Mouse (Mus musculus) stomach, postnatal 0 days (tissue): ENCODE data around the gene Slc6a6.

Source experiments
- CTCF ChIP-seq: IDR thresholded peaks from 2 replicates; pipeline ENCODE4 v1.5.1; 2016; ENCODE audit warnings: antibody characterized with exemption, low read depth, mild to moderate bottlenecking, moderate library complexity
- EP300 ChIP-seq: optimal IDR thresholded peaks from 2 replicates; pipeline ENCODE3; 2016; ENCODE audit warnings: antibody characterized with exemption

DNA sequence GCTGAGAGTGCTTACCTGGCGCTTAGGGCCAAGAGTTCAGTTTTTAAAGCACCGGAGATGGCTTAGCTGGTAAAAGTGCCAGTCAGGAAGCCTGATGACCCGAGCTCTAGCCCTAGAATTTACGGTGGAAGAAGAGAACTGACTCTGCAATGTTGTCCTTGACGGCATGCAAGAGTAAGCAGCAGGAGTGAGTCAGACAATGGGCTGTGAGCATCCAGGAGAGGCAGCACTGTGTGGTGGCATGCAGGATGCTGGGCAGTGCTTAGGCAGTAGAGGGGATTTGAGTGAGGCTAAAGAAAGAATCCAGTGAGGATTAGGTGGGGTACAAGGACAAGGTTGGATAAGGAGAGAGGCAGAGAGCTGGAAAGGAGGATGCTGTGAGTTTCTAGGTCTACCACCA, 15.6 kb upstream of the Slc6a6 start:
- TF ChIP-seq CTCF (no peak), EP300 (no peak)
